Mouse (Mus musculus): ENCODE data around the gene Znrf3. TPM values are rescaled to one million over a fixed set of nuclear protein-coding genes. Genes with fewer than 3 reads are reported as not detected.

Znrf3 gene
- total RNA-seq, 1 experiment from 2014 or later: 3.1 TPM

- ATAC-seq (replicated peaks; ENCODE audit: insufficient number of reproducible peaks, low FRiP score, low TSS enrichment, poor library complexity, severe bottlenecking): peak; percentile 60; the same call in 1 of the 2 replicates
These were observed 154.0 kb downstream of the Znrf3 start for GRCm38 (mm10) chr11:5290691-5291090.

- no peak for ATAC-seq (replicated peaks; ENCODE audit: insufficient number of reproducible peaks, low FRiP score, low TSS enrichment, poor library complexity, severe bottlenecking)
These were observed 154.6 kb downstream of the Znrf3 start for GRCm38 (mm10) chr11:5289826-5290580.

GRCm38 (mm10) chr11:5283987-5284386 is 160.7 kb downstream of the Znrf3 start:
- ATAC-seq (replicated peaks; ENCODE audit: insufficient number of reproducible peaks, low FRiP score, low TSS enrichment, poor library complexity, severe bottlenecking): no peak

DNA sequence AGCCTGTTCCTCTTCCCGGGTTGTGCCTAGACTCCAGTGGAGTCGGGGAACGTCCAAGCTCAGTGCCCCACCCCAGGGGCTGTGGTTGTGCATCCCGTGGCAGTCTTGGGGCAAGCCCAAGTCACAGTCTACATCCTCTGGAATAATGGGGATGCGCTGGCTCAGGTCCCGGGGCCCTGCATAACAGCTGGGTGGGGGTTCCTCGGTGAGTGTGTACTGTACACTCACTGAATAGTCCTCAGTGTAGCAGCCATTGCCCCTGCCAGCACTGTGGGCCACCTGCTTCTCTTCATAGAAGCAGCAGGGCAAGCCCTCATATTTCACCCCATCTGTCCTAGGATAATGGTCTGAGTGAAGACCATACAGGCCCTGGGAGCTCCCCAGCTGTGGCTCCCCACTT is 163.7 kb downstream of the Znrf3 start:
- ATAC-seq (replicated peaks; ENCODE audit: insufficient number of reproducible peaks, low FRiP score, low TSS enrichment, poor library complexity, severe bottlenecking): no peak

DNA sequence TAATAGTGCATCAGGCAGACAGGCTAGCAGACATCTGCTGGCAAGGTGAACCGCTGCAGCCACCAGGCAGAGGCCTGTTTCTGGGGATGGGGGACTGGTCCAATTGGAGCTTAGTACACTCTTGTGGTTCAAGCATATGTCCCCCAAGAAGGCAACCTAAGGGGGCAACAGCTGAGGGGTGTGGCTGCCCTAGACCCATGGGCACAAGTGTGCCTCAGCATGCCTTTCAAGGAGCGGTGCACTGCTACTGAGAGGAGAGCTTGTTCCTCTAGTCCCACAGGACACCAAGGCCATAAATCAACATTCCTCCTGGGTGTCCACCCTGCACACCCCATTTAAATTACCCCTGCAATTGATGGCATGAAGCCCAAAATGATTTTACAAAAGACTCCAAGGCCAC is 166.2 kb downstream of the Znrf3 start:
- ATAC-seq (replicated peaks; ENCODE audit: insufficient number of reproducible peaks, low FRiP score, low TSS enrichment, poor library complexity, severe bottlenecking): no peak

DNA sequence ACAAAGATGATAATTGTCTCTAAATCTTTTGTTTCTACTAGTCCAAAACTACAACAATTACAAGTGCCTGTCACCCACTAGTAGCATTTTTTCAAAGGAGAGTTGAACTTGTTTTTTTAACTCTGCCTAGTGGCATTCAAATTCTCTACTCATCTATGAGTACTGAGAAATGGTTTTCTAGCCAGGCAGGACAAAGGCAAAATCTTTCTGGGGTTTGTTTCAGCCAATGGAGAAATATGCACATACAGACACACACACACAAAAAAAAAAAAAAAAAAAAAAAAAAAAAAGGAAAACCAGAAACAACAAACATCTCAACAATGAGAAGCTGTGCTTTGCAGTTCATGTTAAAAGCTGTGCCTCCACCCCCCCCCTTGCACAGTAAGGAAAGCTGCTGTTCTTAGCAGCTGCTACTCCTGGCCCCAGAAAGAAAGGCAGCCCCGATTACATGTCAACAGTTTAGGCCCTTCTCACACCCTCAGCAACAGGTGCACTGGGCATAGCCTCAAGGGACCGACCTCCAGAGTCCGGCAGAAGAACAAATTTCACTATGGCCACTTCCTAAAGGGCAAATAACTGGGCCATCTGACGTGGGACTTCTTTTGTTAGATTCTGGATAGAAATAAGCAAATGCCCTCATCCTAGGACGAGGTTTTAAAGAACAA is 167.2 kb downstream of the Znrf3 start:
- no peak for ATAC-seq (replicated peaks; ENCODE audit: insufficient number of reproducible peaks, low FRiP score, low TSS enrichment, poor library complexity, severe bottlenecking)

DNA sequence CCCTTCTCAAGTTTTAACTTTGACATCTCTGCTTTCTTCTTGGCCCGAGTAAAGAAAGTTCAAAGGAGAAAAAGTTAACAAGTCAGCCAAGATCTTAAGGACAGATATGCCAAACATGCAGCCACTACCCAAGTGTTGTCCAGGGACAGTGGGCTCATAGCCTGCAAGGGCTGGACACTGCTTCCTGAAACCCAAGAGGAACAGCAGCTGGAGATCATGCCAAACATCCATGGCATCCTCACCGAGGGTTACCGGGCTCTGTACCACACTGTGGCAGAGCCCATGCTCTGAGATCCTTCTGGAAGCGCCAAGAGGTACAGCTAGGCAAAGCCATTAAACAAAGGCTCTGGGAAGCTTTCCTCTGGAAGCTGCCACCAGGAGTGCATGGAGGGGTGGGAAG is 169.4 kb downstream of the Znrf3 start:
- no peak for ATAC-seq (replicated peaks; ENCODE audit: insufficient number of reproducible peaks, low FRiP score, low TSS enrichment, poor library complexity, severe bottlenecking)

GRCm38 (mm10) chr11:5272536-5273234 is 172.0 kb downstream of the Znrf3 start:
- ATAC-seq (replicated peaks; ENCODE audit: insufficient number of reproducible peaks, low FRiP score, low TSS enrichment, poor library complexity, severe bottlenecking): peak; percentile 73; the same call in 1 of the 2 replicates

- ATAC-seq (replicated peaks; ENCODE audit: insufficient number of reproducible peaks, low FRiP score, low TSS enrichment, poor library complexity, severe bottlenecking): no peak
These were observed 172.6 kb downstream of the Znrf3 start for GRCm38 (mm10) chr11:5272066-5272360.

DNA sequence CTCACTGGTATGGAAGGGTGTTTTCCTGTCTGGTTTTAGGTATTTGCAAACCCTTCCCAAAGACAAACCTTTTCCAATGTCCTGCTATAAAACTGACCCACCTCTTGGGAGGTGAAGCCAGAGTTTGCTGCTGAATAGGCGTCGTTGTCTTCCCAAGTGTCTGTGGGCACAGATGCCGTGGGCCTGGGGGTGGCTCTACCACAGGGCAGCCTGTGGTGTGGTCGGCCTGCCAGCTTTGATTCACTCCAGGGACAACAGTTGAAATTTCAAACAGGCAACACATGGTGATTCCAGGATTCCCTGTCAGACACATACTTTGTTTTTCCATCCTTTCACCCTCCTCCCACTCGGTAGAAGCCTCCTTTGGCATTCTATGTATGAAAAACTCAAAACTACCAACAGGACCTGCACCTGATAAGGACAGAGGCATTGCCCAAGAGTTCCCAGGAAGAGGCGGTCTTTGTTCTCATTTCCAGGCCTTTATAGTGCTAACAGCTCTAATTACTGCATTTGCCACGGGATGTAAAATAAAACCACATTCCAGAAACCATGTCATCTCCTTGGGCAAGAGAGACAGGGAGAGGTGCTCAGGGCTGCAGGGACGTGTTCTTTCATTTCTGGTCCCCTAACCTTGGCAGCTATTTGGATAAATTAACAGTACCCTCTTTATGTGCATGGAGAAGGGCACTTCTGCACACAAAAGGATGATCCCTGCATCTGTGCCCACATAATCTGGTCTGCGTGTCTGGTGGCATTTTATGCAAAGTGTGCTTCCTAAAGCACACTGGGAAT is 173.2 kb downstream of the Znrf3 start:
- no peak for ATAC-seq (replicated peaks; ENCODE audit: insufficient number of reproducible peaks, low FRiP score, low TSS enrichment, poor library complexity, severe bottlenecking)

- no peak for ATAC-seq (replicated peaks; ENCODE audit: insufficient number of reproducible peaks, low FRiP score, low TSS enrichment, poor library complexity, severe bottlenecking)
These were observed 174.7 kb downstream of the Znrf3 start for GRCm38 (mm10) chr11:5269846-5270461.

GRCm38 (mm10) chr11:5265764-5266163 is 178.9 kb downstream of the Znrf3 start:
- ATAC-seq (replicated peaks; ENCODE audit: insufficient number of reproducible peaks, low FRiP score, low TSS enrichment, poor library complexity, severe bottlenecking): no peak

DNA sequence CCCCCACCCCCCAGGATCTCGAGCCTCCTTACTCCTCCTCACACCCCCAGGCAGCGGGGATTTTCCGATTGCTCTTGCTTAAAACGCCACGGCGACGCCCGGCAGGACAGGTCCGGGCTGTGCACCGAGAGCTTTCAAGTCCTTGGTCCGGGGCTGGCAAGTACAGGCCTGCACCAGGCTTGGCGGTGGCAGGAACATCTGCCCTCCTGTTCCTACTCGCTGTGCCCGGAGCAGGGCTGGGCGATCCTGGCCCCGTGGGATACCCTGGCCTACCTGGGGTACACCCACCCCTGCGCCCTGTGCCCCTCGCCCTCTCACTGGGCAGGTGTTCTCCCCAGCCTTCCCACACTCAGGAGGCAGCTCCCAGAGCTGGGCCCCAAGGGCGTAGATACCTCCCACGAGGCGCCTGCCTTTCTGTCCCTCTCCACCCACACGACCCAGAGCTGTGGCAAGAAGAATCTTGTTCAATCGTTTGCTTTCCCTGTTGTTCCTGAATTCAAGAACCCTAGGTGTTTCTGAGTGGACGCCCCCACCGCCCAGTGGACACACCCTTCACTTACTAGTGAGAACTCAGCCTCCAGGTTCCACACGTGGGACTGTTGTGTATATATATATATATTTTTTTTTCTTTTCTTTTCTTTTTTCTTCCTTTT is 181.4 kb downstream of the Znrf3 start:
- no peak for ATAC-seq (replicated peaks; ENCODE audit: insufficient number of reproducible peaks, low FRiP score, low TSS enrichment, poor library complexity, severe bottlenecking)

GRCm38 (mm10) chr11:5261508-5262392 is 182.9 kb downstream of the Znrf3 start, which contains the start of gene Kremen1:
TSS of gene Kremen1 (minus strand) at chr11:5261558.
- peak; percentile 64 for ATAC-seq (replicated peaks; ENCODE audit: insufficient number of reproducible peaks, low FRiP score, low TSS enrichment, poor library complexity, severe bottlenecking)

- peak; percentile 40; the same call in 1 of the 2 replicates for ATAC-seq (replicated peaks; ENCODE audit: insufficient number of reproducible peaks, low FRiP score, low TSS enrichment, poor library complexity, severe bottlenecking)
These were observed 183.6 kb downstream of the Znrf3 start for GRCm38 (mm10) chr11:5260942-5261459.

DNA sequence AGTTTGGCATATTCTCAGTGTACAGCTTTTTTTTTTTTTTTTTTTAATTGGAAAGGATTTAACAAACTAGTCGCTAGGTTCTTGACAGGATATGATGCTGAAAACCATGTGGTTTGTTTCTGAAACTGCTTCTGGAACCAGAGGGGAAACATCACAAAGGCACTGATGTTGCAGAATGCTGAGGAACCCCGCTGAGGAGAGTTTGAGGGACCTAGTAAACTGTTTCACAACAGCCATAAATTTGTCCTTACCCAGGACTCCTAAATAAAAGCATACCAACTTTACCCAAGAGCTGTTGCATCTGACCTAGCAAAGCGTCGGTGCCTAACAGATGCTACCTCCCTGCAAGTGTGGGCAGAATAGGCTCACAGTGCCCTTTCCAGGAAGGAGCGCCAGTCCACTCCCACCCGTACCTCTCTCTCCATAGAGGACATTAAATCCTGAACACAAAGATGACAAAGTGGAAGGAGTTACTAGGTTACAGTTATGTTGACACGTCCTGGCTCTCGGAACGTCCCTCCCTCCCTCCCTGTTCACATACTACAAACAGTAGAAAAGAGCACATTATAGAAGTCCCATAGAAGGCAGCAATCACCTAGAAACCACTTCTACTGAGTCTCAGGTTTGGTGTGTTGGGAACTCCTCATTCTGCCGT is 184.6 kb downstream of the Znrf3 start:
- ATAC-seq (replicated peaks; ENCODE audit: insufficient number of reproducible peaks, low FRiP score, low TSS enrichment, poor library complexity, severe bottlenecking): no peak

DNA sequence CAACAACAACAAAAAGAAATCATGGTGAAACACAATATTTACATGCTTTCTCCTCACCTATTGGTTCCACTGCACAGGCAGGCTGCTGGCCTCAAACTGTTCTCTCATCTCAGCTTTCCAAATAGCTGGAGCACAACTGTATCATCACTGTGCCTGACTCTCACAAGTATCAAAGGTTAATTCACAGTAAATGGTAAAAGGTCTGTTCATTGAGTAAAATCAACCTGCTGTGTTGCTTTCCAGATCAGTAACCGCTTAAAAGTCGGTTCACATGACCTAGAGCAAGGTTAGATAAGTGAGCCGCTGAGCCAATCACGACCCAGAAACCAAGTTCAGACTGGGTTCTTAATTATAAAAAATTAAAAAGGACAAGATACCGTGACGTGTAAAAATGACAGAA is 186.6 kb downstream of the Znrf3 start:
- ATAC-seq (replicated peaks; ENCODE audit: insufficient number of reproducible peaks, low FRiP score, low TSS enrichment, poor library complexity, severe bottlenecking): no peak
